Mouse (Mus musculus): Measurements from ENCODE around the gene Blm.

DNA sequence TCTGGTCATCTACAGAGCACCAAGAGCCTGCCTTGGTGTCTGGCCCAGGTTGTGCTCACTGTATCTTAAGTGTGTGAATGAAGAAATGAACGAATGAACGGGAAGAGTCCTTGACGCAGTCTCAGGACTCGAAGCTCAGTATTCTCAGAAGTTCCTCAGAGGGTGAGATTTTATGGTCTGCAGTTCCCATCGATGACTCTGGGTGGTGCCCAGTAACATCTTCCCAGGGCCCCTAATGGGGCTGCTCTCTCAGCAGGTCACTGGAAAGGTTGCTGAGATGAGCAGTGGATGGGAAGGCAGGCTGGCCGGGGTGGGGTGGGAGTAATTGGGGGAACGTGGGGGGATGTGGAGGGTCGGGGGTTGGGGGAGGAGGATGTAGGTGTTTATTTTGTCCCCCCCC, 23.2 kb upstream of the Blm start:
- TF ChIP-seq EP300 (IDR thresholded peaks at IDR 0.05; ENCODE audit: low read depth) = no peak
- TF ChIP-seq CTCF (IDR thresholded peaks at IDR 0.05; ENCODE audit: low read depth) = peak; percentile 28

All from heart, postnatal 0 days (tissue).